ENCODE assay signal across 9 mouse cellular contexts in genomic region chr11:69834001-69834549, GRCm38 (mm10). TPM values are rescaled to one million over a fixed set of nuclear protein-coding genes. Genes with fewer than 3 reads are reported as not detected.
DNase-seq lines count a peak whose midpoint lies in the region; ATAC-seq lines count a peak whose summit lies in the region.
"Had no signal": no experiment of that assay in that cellular context is flagged by ENCODE, and none has a peak within 500 bp of the region (broad histone marks: within the 10 kb centered on the region; RNA-seq: fewer than 3 reads in every experiment).

No protein-coding gene starts in this region.

- DNase-seq in cerebellum, adult 11-12 months, result peak; percentile 44
- DNase-seq in cerebellum, adult 8-10 months, result no peak
- DNase-seq in CD4-positive helper T cell, adult 2 months (ENCODE audit: low read depth, low spot score), result peak; percentile 71
- peak; percentile 35 for DNase-seq in embryo, embryonic 10.5 days (ENCODE audit: low spot score)
- DNase-seq in layer of hippocampus, adult 9-10 months (ENCODE audit: low spot score), result no peak

- H3K36me3 ChIP-seq in hindbrain, embryonic 15.5 days, result peaks cover 20% of the 10 kb centered on the region
- no peaks in the 10 kb centered on the region for H3K36me3 ChIP-seq in liver, embryonic 15.5 days (replicated peaks)
- peaks cover 28% of the 10 kb centered on the region for H3K36me3 ChIP-seq in neural tube, embryonic 15.5 days

- peak overlapping the region; percentile 91 for H3K4me3 ChIP-seq in hindbrain, embryonic 15.5 days
- peak overlapping the region; percentile 51 for H3K4me3 ChIP-seq in liver, embryonic 15.5 days (replicated peaks)
- peak overlapping the region; percentile 89 for H3K4me3 ChIP-seq in neural tube, embryonic 15.5 days (replicated peaks)

- H3K4me1 ChIP-seq in hindbrain, embryonic 15.5 days (replicated peaks), result peaks cover 40% of the 10 kb centered on the region
- H3K4me1 ChIP-seq in liver, embryonic 15.5 days (replicated peaks), result peaks cover 55% of the 10 kb centered on the region
- peaks cover 42% of the 10 kb centered on the region for H3K4me1 ChIP-seq in neural tube, embryonic 15.5 days

- H3K9ac ChIP-seq in hindbrain, embryonic 15.5 days, result peak overlapping the region; percentile 97
- peak overlapping the region; percentile 65 for H3K9ac ChIP-seq in liver, embryonic 15.5 days
- H3K9ac ChIP-seq in neural tube, embryonic 15.5 days (replicated peaks), result peak overlapping the region; percentile 98

- H3K4me2 ChIP-seq in hindbrain, embryonic 15.5 days, result peak overlapping the region; percentile 96
- H3K4me2 ChIP-seq in liver, embryonic 15.5 days, result peak overlapping the region; percentile 84
- H3K4me2 ChIP-seq in neural tube, embryonic 15.5 days, result peak overlapping the region; percentile 94

- ATAC-seq in hindbrain, embryonic 15.5 days (ENCODE audit: low FRiP score, low read depth), result no peak
- ATAC-seq in liver, embryonic 15.5 days (ENCODE audit: insufficient read depth), result peak; percentile 19
- no peak for ATAC-seq in neural tube, embryonic 15.5 days (ENCODE audit: low FRiP score)

- no peaks in the 10 kb centered on the region for H3K9me3 ChIP-seq in hindbrain, embryonic 15.5 days
- no peaks in the 10 kb centered on the region for H3K9me3 ChIP-seq in liver, embryonic 15.5 days (replicated peaks)
- no peaks in the 10 kb centered on the region for H3K9me3 ChIP-seq in neural tube, embryonic 15.5 days (replicated peaks)

- H3K27ac ChIP-seq in hindbrain, embryonic 15.5 days (replicated peaks), result peak overlapping the region; percentile 6; the same call in 1 of the 2 replicates
- H3K27ac ChIP-seq in liver, embryonic 15.5 days (replicated peaks), result 0 out of 2 replicates have a peak overlapping the region, but pooled peaks have one; percentile 14
- H3K27ac ChIP-seq in neural tube, embryonic 15.5 days (replicated peaks), result peak overlapping the region; percentile 54

- H3K27me3 ChIP-seq in hindbrain, embryonic 15.5 days, result no peaks in the 10 kb centered on the region
- H3K27me3 ChIP-seq in liver, embryonic 15.5 days, result peaks cover 72% of the 10 kb centered on the region
- H3K27me3 ChIP-seq in neural tube, embryonic 15.5 days (replicated peaks), result no peaks in the 10 kb centered on the region

- 6% methylated on average over 39 of the region's 48 CpGs for WGBS in hindbrain, embryonic 15.5 days
- 5% methylated on average over 47 of the region's 48 CpGs for WGBS in liver, embryonic 15.5 days (ENCODE audit: insufficient replicate concordance)
- 3% methylated on average over 41 of the region's 48 CpGs for WGBS in neural tube, embryonic 15.5 days

RNA-seq across cellular contexts. Expression of gene Nlgn2, which starts 3.5 kb away (rescaled TPM):
- polyA plus RNA-seq in hindbrain, embryonic 15.5 days (2015; fragmentation: Nextera tagmentation; extraction: Ambion mirVana), result 20.9 and 21.0 TPM in 2 replicates
- polyA plus RNA-seq in liver, embryonic 15.5 days (2015; fragmentation: Nextera tagmentation; extraction: Ambion mirVana), result 0.54 and 0.64 TPM in 2 replicates
- polyA plus RNA-seq in neural tube, embryonic 15.5 days (2015; fragmentation: Nextera tagmentation; extraction: Ambion mirVana), result 19.4 and 21.4 TPM in 2 replicates

RNA-seq across cellular contexts. Expression of gene Tmem256, which starts 4.2 kb away (rescaled TPM):
- polyA plus RNA-seq in hindbrain, embryonic 15.5 days (2015; fragmentation: Nextera tagmentation; extraction: Ambion mirVana), result 375 and 391 TPM in 2 replicates
- polyA plus RNA-seq in liver, embryonic 15.5 days (2015; fragmentation: Nextera tagmentation; extraction: Ambion mirVana), result 336 and 387 TPM in 2 replicates
- 368 and 430 TPM in 2 replicates for polyA plus RNA-seq in neural tube, embryonic 15.5 days (2015; fragmentation: Nextera tagmentation; extraction: Ambion mirVana)

RNA-seq across cellular contexts. Expression of gene Spem1, which starts 12.1 kb away (rescaled TPM):
- 0.21 and 0.34 TPM in 2 replicates for polyA plus RNA-seq in hindbrain, embryonic 15.5 days (2015; fragmentation: Nextera tagmentation; extraction: Ambion mirVana)
- not detected in 2 replicates for polyA plus RNA-seq in liver, embryonic 15.5 days (2015; fragmentation: Nextera tagmentation; extraction: Ambion mirVana)
- polyA plus RNA-seq in neural tube, embryonic 15.5 days (2015; fragmentation: Nextera tagmentation; extraction: Ambion mirVana), result 0.29 and 0.34 TPM in 2 replicates

RNA-seq across cellular contexts. Expression of gene Plscr3, which starts 12.1 kb away (rescaled TPM):
- polyA plus RNA-seq in hindbrain, embryonic 15.5 days (2015; fragmentation: Nextera tagmentation; extraction: Ambion mirVana), result 46.0 and 47.5 TPM in 2 replicates
- polyA plus RNA-seq in liver, embryonic 15.5 days (2015; fragmentation: Nextera tagmentation; extraction: Ambion mirVana), result 26.1 and 28.0 TPM in 2 replicates
- polyA plus RNA-seq in neural tube, embryonic 15.5 days (2015; fragmentation: Nextera tagmentation; extraction: Ambion mirVana), result 44.3 and 53.1 TPM in 2 replicates

RNA-seq across cellular contexts. Expression of gene Spem2, which starts 15.8 kb away (rescaled TPM):
- not detected in 2 replicates for polyA plus RNA-seq in hindbrain, embryonic 15.5 days (2015; fragmentation: Nextera tagmentation; extraction: Ambion mirVana)
- polyA plus RNA-seq in liver, embryonic 15.5 days (2015; fragmentation: Nextera tagmentation; extraction: Ambion mirVana), result not detected in 2 replicates
- polyA plus RNA-seq in neural tube, embryonic 15.5 days (2015; fragmentation: Nextera tagmentation; extraction: Ambion mirVana), result not detected in 2 replicates
- polyA plus RNA-seq: large intestine, adult 2 months had no signal

Comparison
In these comparisons a context has a peak if more than half of its experiments do, and no peak if none do; other contexts are left out.
1. DNase-seq: peak in cerebellum, adult 11-12 months (single experiment), CD4-positive helper T cell, adult 2 months (single experiment) and embryo, embryonic 10.5 days (single experiment); none in cerebellum, adult 8-10 months (single experiment) and layer of hippocampus, adult 9-10 months (single experiment).
2. RNA of gene Nlgn2, which starts 3.5 kb away (polyA plus RNA-seq): 19.4 to 21.4 TPM in neural tube, embryonic 15.5 days and 20.9 to 21.0 TPM in hindbrain, embryonic 15.5 days; 0.54 to 0.64 TPM in liver, embryonic 15.5 days; every median in the first group is over 10 times any median in the second.
3. Peak in every context shown above with its lines, with median percentiles within 50 percentile points of each other: H3K27ac ChIP-seq, H3K4me2 ChIP-seq, H3K4me3 ChIP-seq and H3K9ac ChIP-seq.